Mouse (Mus musculus): ENCODE data around the gene Trim65.

Trim65 gene

DNA sequence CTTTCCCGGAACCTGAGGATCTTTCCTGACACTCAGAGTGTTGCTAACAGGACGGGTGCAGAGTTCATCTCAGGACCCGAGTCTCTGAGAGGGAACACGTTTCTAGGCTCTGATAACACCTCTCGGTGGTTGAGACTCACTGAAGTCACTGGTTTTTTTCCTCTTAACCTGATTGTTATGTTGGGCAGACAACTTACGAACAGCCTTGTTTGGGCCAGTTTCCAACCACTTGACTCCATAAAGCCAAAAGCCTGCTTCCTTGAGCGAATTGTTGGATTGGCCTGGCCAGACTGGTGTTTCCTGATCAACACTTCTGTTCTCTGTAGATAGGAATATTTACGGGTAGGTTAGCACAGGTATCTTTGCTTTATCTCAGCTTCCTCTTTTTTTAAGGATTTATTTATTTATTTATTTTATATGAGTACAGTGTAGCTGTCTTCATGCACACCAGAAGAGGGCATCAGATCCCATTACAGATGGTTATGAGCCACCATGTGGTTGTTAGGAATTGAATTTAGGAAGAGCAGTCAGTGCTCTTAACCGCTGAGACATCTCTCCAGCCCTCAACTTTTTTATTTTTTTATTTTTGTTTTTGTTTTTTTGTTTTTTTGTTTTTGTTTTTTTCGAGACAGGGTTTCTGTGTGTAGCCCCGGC is 42.1 kb downstream of the Trim65 start:
- DNase-seq = peak; percentile 96

DNA sequence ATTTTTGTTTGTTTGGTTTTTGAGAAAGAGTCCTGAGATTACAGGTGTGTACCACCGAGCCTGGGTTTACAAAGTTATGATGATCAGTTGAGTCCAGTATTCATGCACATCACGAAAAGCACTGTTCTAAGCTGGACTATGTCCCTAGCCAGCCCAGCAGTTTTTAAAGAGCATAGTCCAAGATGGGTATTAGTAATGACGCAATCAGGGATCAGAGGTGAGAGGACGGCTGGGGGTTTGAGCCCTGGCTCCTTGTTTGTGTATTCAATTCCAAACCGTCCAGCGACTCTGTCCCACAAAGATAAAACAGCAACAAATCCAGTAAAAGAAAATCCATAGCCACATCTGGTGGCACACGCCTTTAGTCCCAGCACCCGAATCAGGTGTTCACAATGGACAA is 42.7 kb downstream of the Trim65 start:
- DNase-seq = no peak

DNA sequence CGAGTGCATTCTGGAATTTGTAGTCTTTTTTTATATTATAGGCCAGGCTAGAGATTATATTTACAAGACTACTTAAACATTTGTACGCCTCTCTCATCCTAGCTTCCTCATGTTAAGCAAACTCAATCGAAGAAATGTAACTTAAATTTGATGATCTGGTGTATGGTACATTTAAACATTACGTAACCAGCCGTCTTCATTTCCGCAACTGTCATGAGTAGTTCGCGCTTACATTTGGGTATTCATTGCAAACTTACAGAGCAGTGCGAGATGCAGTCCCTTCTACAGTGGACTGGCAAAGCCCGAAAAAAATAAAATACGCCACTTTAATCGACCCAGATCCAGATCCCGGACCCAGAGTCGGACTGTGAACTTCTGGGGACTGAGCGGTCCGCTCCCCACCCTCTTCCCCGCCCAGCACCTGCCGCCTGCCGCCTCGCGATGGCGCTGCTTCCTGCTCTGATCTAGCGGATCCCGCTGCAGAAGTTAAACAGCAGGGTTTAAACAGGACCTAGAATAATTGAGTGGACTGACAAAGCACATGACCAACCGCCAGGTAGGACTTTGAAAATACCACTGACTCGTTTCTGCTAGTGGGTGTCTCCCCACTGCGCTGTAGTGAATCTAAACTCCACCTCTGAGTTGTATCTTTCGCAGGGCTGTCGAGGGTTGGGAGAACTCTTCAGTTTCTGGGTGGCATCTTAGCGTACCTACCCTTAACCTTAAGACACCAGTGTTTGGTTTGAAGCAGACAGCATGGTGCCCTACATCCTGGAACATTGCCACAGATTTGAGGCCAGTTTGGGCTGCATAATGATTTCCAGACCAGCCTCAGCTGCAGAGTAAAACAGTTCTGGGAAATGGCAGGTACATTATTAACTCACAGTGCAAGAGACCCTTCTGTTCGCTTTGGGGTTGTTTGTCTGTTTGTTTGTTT is 43.5 kb downstream of the Trim65 start:
- peak; percentile 99 for DNase-seq

DNA sequence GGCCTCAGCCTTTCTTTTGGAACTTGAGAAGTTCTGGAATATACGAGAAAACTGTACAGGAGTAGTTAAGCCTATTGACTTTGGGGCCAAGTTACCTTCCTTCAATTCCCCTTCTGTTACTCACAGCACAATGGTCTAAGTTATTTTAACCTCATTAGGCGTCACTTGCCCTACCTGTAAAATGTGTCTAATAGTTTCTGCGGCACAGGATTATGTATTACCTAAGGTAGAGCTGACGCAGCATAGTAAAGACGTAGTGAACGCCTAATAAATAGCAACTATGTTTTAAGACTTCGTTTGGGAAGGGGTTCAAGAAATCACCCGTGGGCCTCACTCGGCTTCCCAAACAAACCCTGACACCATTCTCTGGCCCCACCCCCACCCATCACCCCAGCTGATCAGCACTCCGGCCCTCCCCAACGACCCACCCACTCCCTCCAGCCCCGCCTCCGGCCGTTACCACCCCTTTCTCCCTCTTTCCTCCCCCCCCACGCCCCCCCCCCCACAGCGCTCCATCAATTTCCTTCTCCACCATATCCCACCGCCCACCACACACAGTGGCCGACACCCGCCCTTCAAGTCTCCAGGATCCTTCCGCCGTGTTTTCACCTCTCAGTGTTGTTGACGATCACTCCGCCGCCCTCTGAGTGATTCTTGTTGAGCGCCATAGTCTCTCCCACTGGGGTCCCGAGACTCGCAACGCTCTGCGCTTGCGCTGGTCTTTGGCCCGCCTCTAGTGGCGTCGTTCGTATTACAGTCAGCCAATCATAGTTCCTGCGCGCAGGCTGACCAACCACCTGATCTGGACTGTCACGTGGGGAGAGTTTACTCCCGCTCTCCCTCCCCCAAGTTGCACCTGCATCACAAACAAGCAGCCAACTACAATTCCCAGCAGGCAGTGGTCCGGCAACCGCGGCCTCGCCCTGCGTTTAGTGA is 44.4 kb downstream of the Trim65 start, which contains the start of gene Wbp2:
Wbp2 (minus strand) TSS at position 738 of the 936 bp plus-strand sequence.
- DNase-seq = peak; percentile 100

DNA sequence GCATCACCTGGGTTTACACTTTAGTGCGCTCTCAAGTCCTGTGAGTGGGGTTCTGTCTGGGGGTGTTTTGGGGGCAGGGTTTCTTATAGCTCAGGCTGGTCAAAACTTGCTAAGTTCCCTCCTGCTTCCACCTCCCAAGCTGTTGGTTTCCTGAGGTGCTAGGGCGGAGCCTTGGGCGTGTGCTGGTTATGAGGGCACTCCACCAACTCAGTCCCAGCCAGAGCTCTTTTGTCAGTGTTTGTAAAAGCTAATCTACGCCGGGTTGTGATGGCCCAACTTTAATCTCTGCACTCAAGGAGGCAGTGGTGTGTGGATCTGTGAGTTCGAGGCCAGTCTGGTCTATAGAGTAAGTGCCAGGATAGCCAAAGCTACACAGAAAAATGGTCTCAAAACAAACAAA is 46.8 kb downstream of the Trim65 start:
- DNase-seq = no peak

DNA sequence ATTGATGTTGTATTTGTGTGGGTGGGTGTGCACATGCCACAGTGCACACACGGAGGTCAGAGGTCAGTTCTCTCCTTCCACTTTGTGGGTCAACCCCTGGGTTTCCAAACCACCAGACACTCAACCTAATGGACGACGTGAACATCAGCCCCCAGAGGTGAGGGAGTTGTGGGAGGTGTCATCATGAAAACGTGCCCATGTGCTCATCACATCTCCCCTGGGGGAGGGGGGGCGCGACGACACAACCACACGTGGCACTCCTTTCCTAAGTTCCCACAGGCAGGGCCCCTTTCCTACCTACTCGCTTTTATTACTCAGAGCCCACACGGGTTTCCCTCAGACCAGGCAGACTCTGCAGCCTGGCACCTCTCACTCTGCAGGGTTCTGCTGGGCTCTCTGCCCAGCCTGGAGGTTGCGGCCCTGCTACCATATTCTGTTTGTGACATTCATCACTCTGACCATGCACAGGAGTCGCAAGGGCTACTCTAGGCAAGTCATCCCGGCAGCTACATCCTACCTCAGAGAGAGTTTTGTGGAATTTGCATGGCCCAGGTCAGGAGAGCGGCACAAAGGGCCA is 47.7 kb downstream of the Trim65 start:
- DNase-seq = peak; percentile 92

DNA sequence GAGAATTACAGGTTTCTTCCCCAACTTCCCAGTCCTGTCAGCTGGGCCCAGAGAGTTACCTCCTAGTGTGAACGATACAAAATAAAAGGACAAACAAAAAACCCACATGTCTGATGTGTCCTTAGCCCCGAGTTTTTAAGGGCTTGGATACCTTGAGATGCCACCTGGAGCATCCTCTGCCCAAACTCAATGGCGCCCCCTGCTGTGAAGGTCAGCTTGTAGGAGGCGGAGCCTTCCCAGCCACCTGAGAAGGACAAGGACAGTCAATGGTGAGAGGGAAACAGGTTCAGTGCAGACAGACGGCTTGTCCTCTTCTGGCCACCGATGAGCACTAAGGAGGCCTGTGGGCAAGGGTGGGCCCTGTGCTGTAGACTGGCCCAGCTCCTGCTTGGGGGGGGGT is 49.8 kb downstream of the Trim65 start:
- DNase-seq = no peak

DNA sequence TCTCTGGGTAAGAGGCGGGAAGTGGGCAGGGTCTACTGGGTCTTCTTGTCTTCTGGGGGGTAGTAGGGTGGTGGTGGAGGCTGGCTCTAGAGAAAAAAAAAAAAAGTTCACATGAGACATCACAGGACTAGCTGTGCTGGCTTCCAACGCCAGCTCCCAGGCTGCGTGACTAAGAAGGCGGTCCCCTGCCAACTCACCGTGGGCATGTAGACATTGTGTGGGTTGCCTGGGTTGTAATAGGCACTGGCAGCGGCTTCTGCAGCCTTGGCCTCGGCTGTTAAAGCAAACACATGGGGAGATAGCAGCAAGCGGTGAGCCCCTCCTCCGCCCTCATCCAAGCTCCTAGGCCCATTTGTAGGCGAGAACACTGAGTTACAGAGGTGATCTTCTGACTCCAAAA is 51.4 kb downstream of the Trim65 start:
- DNase-seq = no peak

DNA sequence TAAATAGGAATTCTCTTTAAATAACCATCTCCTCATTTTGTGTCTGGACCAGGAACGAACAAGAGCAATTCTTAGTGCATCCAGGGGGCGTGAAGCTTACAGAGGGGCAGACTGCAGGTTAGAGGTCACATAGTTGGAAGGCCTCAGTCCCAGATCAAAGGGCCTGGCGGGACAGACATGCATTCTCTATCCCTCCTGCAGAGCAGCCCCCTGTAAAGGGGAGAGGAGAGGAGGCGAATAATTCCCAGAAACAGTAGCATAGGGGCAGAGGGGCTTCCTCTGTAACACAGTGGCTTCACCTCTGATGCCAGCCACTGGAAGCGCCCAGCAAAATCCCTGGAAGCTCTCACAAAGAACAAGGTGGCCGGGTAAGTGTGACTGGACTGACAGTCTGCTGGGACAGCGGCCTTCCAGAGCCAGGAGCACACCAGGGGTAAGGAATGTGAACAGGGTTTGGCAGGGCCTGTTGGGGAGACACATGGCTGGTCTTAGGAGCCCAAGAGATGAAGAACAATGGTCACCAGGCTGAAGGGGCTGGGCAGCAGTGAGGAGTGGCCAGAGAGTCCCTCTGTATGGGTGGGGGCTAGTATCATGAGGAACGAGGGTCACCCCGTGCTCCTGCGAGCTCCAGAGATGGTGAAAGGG is 52.1 kb downstream of the Trim65 start:
- no peak for DNase-seq

DNA sequence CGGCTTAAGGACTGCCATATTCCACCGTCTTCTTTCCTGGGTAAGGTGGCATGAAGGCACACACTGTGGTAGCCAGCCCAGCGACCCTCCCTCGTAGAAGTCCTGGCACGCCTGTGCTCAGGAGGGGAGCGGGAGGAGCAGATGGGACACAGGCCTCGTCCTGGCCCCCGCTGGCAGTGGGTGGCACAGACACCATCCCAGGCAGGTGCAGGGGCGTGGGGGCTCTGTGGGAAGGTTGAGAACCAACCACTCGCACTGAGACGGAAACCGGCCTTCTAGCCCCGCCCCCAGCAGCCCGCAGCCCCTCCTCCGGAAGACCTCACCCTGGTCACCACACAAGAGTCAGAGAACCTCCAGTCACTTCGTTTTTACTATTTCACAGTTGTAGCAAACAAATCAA is 52.7 kb downstream of the Trim65 start:
- peak; percentile 97 for DNase-seq

DNA sequence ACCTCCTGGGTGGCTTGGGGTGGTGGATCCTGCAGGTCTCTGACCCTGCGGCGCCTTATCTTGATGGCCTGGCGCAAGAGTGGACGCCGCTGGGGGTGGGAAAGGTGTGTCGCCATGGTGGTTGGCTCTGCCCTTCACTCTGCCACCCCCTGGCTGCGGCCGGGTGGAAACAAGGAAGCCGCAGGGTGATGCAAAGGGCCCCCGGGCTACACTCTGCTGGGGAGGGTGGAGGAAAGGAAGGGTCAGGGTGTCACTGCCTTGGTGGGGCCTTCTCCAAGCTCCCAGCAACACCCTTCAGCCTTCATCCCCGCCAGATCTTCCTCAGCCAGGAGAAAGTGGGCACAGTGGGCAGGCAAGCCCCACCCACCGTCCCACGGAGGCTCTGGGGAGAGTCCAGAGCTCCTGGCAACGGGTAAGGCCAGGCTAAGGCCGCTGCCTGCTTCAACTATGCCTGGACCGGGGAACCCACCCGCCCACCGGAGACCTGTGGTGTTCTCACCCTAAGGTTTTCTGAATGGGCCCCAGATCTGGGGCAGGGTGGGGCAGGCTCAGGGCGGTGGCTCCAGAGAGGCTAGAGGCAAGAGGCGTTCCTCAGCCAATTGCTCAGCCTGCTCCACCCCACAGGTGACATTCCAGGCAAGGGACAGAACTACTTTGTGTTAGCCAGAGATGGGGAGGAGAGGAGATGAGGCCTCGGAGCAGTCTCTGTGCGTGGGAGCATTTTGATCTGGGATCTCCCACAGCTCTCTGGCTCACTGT is 53.3 kb downstream of the Trim65 start, which contains the start of gene Unc13d:
Unc13d (minus strand) TSS at position 516 of the 759 bp plus-strand sequence.
- DNase-seq = peak; percentile 97

DNA sequence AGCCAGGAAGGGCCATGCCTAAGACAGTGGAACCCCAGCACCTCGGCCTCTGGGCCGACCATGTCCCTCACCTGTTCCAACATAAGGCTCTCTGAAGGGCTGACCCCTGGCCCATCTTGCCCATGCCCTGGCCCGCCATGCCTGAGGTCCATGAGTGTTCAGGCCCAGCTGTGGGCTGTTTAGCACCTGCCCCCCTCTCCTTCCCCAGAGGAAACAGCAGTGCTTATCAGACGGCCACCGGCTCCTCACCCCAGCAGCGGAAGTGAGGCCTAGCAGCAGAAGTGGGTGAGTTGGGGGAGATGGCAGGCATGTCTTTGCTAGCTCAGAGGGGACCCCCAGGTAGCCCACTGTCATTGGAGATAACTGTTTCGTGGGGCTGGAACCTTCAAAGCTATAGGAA is 54.1 kb downstream of the Trim65 start:
- no peak for DNase-seq

DNA sequence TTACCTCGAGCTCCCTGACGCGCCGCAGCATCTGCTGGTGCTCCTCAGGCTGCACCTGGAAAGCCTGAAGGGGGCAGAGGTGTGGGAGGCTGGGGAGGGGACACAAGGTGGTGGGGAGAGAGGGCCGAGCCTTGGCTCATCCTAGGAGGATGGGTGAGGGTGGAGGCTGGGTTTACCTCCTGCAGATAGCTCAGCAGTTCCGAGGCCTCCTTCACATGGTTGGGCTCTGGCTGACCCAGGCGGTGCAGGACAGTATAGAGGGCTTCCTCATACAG is 54.7 kb downstream of the Trim65 start:
- no peak for DNase-seq

DNA sequence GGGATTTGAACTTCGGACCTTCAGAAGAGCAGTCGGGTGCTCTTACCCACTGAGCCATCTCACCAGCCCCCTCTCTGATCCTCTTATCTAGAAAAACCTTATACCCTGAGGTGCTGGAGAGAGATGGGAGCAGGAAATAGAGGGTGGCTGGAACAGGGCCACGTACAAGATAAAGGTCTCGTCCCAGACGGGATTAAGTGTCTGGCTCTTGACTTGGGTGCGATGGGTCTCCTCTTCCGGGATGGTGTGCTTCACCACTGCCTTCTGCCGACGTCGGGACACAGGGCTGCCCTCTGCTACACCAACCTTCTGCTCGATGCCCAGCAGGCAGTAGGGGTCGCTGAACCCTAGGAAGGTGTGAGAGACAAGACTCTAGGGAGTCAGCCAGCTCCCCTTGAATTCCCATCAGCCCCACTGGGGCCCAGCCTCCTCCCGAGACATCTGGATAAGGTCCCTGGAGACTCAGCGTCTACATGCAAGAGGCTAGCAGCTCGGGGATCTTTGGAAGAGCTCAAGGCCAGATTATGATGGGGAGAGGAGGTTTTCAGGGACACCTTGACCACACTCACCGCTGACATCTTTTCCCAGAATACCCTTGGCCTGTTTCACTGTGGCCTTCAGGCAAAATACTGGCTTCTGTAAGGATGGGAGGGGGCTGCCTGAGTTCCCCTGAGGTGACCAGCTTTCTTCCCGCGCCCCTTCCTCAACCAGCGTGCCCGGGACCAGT is 55.2 kb downstream of the Trim65 start:
- no peak for DNase-seq

DNA sequence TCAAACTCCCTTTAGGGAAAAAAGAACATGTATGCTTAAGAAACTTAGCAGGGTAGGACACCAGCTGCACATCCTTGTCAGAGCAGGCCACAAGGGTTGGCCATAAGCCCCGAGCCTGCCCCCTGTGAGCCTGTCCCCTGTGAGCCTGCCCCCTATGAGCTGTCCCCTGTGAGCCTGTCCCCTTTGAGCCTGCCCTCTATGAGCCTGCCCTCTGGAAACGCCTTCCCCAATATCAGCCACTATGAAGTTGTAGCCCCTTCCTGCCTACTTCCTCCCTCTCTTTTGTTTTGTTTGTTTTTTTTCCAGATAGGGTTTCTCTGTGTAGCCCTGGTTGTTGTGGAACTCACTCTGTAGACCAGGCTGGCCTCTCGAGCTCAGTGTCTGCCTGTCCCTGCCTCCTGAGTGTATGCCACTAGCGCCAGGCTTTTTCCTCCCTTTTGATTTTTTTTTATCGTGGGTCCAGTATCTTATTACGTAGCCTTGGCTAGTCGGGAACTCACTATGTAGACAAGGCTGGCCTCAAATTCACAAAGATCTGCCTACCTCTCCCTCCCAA is 56.4 kb downstream of the Trim65 start:
- no peak for DNase-seq

DNA sequence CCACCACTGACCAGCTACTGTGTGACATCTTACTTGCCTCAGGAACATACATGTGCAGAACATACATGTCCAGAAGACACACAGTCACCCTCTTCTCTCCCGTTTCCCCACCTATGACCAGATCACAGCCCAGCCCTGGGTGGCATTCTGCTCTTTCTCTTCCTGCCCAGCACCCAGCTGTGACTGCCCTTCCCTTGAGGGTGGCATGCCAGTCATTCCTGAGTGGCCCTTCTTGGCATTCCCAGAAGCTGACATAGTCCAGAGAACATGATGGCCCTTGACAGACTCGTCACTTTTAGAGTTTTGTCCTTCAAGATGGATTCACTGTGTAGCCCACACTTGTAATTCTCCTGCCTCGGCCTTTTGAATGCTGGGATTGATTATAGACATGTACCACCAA is 58.3 kb downstream of the Trim65 start:
- DNase-seq = no peak

Measured in heart, adult 11 months (tissue).